Mouse (Mus musculus): ENCODE measurements around the gene Hlf.

GRCm38 (mm10) chr11:90357371-90357770, 33.3 kb downstream of the Hlf start:
- TF ChIP-seq POLR2A (IDR thresholded peaks at IDR 0.05; ENCODE audit: low read depth, low read length) (no peak), CTCF (IDR thresholded peaks at IDR 0.05; ENCODE audit: extremely low read depth, insufficient read depth, insufficient read length, insufficient replicate concordance) (no peak)

All from spleen, adult 2 months (tissue).